Mouse (Mus musculus): Measurements from ENCODE around the gene Ubxn11.

The Ubxn11 gene

GRCm38 (mm10) chr4:134090521-134091224 is 11.7 kb upstream of the Ubxn11 start:
- DNase-seq (ENCODE audit: extremely low read depth, low read depth): no peak

GRCm38 (mm10) chr4:134091225-134091529 is 11.2 kb upstream of the Ubxn11 start:
- no peak for DNase-seq (ENCODE audit: extremely low read depth, low read depth)

GRCm38 (mm10) chr4:134092382-134093288 is 9.7 kb upstream of the Ubxn11 start:
- DNase-seq (ENCODE audit: extremely low read depth, low read depth): no peak

GRCm38 (mm10) chr4:134094004-134094564 is 8.3 kb upstream of the Ubxn11 start:
- DNase-seq (ENCODE audit: extremely low read depth, low read depth): no peak

GRCm38 (mm10) chr4:134094923-134095547 is 7.3 kb upstream of the Ubxn11 start, which contains the start of gene Cd52:
Cd52 (minus strand) TSS chr4:134095082.
- peak; percentile 66 for DNase-seq (ENCODE audit: extremely low read depth, low read depth)

GRCm38 (mm10) chr4:134096120-134096519 is 6.2 kb upstream of the Ubxn11 start:
- DNase-seq (ENCODE audit: extremely low read depth, low read depth): no peak

GRCm38 (mm10) chr4:134097015-134097608 is 5.3 kb upstream of the Ubxn11 start:
- DNase-seq (ENCODE audit: extremely low read depth, low read depth): no peak

GRCm38 (mm10) chr4:134098628-134099027 is 3.7 kb upstream of the Ubxn11 start:
- DNase-seq (ENCODE audit: extremely low read depth, low read depth): no peak

GRCm38 (mm10) chr4:134100245-134100644 is 2.1 kb upstream of the Ubxn11 start:
- no peak for DNase-seq (ENCODE audit: extremely low read depth, low read depth)

GRCm38 (mm10) chr4:134102742-134103119 is 361 bp downstream of the Ubxn11 start:
- DNase-seq (ENCODE audit: extremely low read depth, low read depth): no peak

- peak; percentile 85 for DNase-seq (ENCODE audit: extremely low read depth, low read depth)
Measured at GRCm38 (mm10) chr4:134106105-134106504, 3.7 kb downstream of the Ubxn11 start.

GRCm38 (mm10) chr4:134107730-134108129 is 5.4 kb downstream of the Ubxn11 start:
- no peak for DNase-seq (ENCODE audit: extremely low read depth, low read depth)

GRCm38 (mm10) chr4:134108196-134108595 is 5.8 kb downstream of the Ubxn11 start:
- DNase-seq (ENCODE audit: extremely low read depth, low read depth): no peak

- DNase-seq (ENCODE audit: extremely low read depth, low read depth): no peak
Measured at GRCm38 (mm10) chr4:134110653-134111052, 8.3 kb downstream of the Ubxn11 start.

- no peak for DNase-seq (ENCODE audit: extremely low read depth, low read depth)
Measured at GRCm38 (mm10) chr4:134112403-134112802, 10.0 kb downstream of the Ubxn11 start.

- DNase-seq (ENCODE audit: extremely low read depth, low read depth): no peak
Measured at GRCm38 (mm10) chr4:134113356-134113994, 11.1 kb downstream of the Ubxn11 start.

- DNase-seq (ENCODE audit: extremely low read depth, low read depth): no peak
Measured at GRCm38 (mm10) chr4:134114038-134114437, 11.7 kb downstream of the Ubxn11 start.

GRCm38 (mm10) chr4:134115215-134116144 is 13.1 kb downstream of the Ubxn11 start:
- DNase-seq (ENCODE audit: extremely low read depth, low read depth): no peak

GRCm38 (mm10) chr4:134116501-134116900 is 14.1 kb downstream of the Ubxn11 start:
- no peak for DNase-seq (ENCODE audit: extremely low read depth, low read depth)

- peak; percentile 67 for DNase-seq (ENCODE audit: extremely low read depth, low read depth)
Measured at GRCm38 (mm10) chr4:134117012-134117411, 14.6 kb downstream of the Ubxn11 start.
